Mouse (Mus musculus): ENCODE measurements around the gene Abhd5.

Abhd5 gene

DNA sequence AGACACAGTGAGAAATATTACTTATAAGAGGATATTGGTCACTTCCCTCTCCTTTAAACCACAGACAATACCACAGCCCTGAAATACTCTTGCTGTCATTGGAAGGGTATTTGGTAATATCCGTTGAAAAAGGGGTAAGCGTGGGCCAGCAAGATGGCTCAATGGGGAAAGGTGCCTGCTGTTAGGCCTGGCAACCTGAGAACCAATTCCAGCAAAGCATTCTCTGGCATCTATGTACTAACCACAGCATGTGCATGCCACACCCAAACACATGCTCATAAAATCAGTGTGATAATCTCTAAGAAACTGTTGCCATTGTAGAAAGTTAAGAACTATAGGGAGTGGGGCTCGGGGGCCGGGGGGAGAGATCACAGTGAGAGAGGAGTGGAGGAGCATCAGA lies 2.1 kb upstream of the Abhd5 start:
- no peak for DNase-seq

GRCm38 (mm10) chr9:122350396-122351130 lies 845 bp upstream of the Abhd5 start:
- DNase-seq = no peak

- no peak for DNase-seq
Observed at GRCm38 (mm10) chr9:122352025-122352392, 601 bp downstream of the Abhd5 start.

DNA sequence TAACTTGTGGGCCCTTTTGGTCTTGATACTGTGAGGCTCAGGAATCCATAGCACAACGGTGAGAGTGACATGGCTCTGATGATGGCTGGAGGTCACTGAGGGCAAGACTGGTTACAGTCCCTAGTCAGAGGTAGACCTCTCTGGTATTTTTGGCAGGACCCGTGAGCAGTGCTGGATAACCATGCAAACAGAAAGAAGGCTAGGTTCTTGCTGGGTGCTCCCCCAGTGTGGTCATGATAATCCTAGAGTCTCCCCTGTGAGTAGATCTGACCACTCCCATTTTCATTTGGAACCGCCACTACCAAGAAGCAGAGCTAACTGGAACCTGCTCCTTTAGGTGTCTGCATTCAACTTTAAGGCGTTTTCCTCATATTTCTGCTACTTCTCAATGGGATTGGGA lies 1.5 kb downstream of the Abhd5 start:
- DNase-seq = no peak

- DNase-seq = no peak
Observed at GRCm38 (mm10) chr9:122354240-122354639, 2.8 kb downstream of the Abhd5 start.

DNA sequence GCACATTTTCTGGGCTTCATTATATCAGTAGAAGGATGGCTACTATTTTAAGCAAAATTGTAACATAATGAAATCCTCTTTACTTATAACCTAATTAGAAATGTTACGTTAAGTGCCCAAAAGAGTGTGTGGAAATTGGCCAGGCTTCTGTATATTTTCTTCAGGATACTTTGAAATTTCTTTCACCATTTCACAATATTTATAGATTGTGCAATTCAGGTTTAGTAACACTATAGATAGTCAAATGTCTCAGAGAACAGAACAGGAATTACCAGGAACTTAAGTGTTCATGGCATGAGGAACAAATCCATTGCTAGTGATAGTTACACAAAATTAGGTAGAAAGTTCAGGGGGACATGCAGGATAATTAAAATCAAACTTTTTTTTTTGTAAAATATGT lies 5.7 kb downstream of the Abhd5 start:
- DNase-seq = no peak

- no peak for DNase-seq
Observed at GRCm38 (mm10) chr9:122357626-122358025, 6.2 kb downstream of the Abhd5 start.

DNA sequence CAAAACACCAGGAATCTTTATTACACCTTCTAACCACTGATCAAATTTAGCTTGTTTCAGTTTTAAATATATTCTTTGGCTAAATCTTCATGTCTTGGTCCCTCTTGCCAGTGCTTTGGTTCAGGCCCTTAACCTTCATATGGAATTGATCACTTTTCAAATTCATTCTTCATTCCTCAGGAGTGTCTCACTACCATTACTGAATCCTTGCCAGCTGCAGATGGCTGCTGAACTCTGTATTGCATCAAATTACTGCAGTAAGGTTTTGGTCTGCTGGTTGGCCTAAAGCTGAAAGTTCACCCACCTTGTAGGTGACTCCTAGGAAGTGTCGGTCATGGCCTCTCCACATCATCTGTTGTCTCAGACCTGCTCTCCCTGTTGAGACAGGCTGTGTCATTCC lies 12.8 kb downstream of the Abhd5 start:
- no peak for DNase-seq

DNA sequence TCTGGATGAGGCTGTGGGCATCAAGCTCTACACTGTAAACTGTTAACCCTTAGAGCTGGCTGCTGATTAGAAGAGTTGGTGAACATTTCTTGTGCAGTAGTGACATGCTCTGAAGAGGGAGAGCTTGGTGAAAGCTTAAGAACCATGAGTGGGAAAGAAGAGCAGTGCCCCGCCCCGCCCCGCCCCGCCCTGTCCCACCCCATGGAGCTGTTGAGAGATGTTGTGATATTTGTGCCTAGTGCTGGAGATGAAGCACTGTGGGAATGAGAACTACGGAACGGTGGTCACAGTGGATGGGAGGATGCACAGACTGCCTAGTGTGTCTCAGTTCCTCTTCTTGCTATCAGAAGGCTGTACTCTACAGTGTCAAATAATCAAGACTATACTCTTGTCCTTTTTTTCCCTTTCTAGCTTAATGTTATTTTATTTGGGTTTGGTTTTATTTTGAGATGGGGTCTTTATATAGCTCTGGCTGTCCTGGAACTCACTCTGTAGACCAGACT lies 18.9 kb downstream of the Abhd5 start:
- DNase-seq = no peak

DNA sequence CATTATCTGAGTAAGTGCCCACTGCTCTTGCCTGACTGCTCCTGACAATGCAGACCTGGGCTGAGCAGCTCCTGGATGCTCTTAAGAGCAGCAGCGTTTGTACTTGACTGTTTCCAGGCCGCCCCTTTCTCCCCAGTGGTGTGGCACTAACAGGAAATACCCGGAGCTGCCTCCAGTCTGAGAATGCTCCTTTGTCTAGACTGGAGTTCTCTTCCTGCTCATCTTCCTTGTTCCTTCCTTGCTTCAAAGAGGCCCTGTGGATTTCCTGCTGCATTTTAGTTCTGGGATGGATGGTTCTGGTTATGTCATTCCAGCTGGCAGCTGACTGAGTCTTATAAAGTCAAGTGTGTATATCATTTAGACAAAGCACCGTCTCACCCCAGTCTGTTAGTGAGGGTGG lies 21.1 kb downstream of the Abhd5 start:
- DNase-seq = no peak

- DNase-seq = no peak
Observed at GRCm38 (mm10) chr9:122372991-122373390, 21.6 kb downstream of the Abhd5 start.

DNA sequence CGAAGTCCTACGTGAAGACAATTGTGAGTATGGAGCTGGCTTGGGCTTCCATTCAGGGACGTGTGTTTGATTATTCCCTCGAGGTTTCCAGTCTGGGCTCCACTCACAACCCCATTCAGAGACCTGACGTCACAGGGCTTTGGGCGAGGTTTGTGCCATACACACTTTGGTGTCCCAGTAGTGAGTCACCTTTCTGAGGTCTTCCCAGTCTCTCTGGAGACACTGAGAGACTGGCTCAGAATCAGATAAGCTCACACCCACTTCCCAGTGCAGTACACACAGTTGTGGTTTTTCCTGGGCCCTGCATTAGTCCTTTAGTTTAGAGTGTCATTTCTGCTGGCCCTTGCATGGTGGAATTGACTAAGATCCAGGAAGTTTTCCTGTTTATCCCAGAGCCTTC lies 27.6 kb downstream of the Abhd5 start:
- no peak for DNase-seq

GRCm38 (mm10) chr9:122380959-122381358 lies 29.6 kb downstream of the Abhd5 start:
- DNase-seq = no peak

GRCm38 (mm10) chr9:122382006-122382405 lies 30.6 kb downstream of the Abhd5 start:
- DNase-seq = no peak

DNA sequence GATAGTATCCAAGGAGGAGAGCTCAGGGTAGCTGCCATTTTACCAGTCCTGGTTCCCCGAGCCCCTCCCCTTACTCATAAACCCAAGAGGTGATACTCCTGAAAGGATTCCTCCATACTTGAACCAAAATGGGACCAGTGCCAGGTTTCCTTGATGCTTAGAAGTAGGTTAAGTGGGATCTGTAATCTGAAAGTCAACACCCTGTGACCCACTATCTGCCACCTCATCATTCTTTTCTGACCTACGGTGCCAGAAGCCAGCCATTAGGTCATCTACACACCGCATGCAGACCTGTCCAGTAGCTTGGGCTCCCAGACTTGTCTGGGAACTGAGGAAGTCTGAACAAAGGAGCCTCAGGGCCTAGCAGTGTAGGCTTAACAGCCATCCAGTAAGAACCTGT lies 34.6 kb downstream of the Abhd5 start:
- no peak for DNase-seq

GRCm38 (mm10) chr9:122389287-122389920 lies 38.0 kb downstream of the Abhd5 start:
- DNase-seq = no peak

DNA sequence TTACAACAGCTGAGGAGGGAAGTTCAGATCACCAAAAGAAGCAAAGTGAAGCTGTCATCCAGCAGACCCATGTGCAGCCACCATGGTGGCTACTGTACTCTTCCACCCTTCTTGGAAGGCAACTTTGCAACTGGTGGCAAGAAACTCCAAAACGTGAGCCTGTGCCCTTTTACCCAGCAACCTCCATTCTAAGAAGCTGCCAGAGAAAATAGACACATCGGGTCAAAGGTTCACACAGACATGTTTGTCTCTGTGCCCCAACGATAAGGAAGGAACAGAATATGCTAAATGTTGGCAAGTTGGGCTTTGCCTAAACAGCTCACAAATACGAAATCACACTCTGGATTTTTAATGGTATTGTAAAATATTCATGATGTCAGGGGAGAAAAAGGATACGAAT lies 44.4 kb downstream of the Abhd5 start:
- no peak for DNase-seq

DNA sequence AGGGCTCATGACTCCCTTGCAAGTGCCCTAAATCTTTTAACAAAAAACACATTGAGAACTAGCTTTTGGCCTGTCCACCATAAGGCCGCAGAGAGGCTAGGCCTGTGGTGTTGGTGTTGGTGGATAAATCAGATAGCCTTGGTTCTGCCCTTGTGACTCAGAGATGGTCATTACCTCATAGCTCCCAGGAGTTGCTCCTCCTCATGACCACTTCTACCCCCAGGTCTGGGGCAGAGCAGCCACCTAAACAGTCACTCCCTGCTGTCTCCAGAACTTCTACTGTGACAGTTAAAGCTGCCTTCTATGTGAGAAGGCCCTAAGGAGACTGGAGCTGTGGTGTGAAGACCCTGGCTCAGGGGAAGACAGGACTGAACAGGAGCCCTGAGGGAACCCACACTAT lies 45.7 kb downstream of the Abhd5 start:
- no peak for DNase-seq

DNA sequence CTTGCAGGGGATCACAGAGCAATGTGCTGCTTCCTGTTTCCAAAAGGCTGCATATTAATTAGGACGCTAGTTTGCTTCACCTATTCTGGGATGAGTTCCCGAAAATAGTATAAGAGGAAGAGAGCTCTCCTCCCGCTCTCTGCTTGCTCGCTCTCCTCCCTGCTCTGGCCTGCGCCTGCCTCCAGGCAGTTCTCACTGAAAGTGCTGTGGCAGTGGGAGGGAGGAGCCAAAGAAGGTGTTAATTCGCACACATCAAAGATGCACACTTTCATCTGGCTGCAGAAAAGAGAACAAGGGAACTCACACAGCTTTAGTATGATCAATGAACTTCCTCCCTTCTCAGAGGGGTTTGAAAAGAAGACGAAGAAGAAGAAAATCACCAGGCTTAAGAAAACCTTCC lies 47.3 kb downstream of the Abhd5 start:
- no peak for DNase-seq

DNA sequence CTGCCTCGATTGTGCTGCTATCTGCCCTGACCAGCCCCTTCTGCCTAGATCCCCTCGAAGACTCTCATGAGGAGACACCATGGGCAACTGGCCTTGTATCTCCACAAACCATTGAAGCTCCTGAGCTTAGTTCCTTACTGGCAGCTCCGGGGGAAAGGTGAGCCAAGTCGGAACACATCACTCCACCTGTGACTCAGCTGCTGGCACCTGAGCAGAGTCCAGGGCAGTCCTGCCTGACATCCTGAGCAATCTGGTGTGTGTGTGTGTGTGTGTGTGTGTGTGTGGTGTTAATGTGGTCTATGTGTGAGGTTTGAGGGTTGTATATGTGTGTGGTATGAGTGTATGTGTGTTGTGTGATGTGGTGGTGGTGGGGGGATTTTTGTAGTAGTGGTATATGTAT lies 49.8 kb downstream of the Abhd5 start:
- no peak for DNase-seq

DNA sequence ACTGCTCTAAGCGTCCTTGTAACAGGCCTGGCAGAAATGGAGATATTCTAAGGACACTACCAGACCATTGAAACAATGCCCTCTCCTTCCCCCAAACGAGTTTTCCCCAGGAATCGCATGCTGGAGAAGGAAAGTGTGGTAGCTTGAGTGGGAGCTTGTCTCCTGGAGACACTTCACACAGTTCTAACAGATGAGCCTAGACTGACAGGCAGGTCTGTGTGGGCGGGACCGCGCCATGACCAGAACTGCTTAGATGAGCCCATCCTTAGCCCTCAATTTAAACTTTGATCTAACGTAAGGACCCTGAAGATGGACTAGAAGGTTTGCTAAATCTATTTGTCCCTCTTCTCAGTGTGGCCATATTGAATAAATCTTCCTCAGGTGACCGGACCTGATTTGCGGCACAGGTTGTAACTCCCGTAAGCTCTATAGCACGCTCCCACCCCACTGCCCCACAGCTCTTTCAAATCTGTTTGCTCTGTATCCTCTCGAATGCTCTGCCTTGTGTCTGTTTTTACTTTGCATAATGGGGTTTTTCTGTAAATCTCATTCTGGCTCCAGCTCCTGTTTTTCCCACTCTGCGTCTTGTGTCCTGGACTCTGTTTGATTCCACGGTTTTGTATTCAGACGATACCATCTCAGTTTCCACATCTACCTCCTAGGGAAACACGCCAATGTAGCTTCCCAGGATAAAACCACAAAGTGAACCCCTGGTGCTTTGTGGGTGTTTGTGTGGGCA lies 59.2 kb downstream of the Abhd5 start:
- no peak for DNase-seq

DNA sequence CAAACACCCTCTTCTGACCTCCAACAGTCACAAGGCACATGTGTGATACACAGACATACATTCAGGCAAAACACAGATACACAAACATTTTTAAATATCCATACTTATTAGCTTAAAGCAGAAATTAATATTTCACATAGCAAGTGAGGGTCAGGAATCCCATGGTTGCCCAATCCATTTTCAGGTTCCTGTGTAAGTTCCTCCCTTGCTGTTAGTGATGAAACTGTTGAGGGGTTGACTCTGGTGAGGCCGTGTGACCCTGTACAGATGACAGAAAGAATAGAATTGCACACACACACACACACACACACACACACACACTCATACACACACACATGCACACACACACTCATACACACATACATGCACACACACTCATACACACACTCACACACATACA lies 63.2 kb downstream of the Abhd5 start:
- no peak for DNase-seq

- no peak for DNase-seq
Observed at GRCm38 (mm10) chr9:122415056-122415775, 63.8 kb downstream of the Abhd5 start.

Measured in spleen, adult 18-20 months (tissue).